Mouse (Mus musculus) gastrocnemius, postnatal 4 days (tissue): Measurements from ENCODE around the gene Hnrnpd. TPM values are rescaled to one million over a fixed set of nuclear protein-coding genes. Genes with fewer than 3 reads are reported as not detected.

Experiments
- DNase-seq, 2 experiments: peaks; one replicate each; pipeline ENCODE4 v3.0.0; 2021 to 2022; ENCODE audit warnings: low spot score in 2 of 2, mixed read lengths in 2 of 2
- total RNA-seq, 2 experiments: library from RNA; stranded (reverse); gene quantifications; 2 replicates each; pipeline ENCODE4 v1.2.3; 2021

Gene Hnrnpd
- total RNA-seq, 2 experiments from 2014 or later = 214 to 238 TPM

DNA sequence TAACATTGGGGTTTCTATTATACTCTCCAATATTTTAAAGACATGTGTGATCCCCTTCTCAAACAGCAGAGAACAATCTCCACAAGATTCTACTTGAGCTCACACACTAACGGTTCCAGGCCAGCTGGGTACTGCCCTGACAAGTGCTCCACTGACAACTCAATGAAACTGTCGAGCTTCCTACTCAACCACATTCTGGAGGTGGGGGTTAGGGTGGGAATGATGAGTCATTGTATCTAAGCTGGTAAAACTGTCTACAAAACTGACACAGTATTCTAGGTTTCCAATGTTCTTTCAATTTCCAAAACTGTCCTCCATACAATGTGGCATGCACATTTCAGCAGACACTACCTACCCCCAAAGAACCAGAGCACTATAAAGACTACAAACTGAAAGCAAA, 4.8 kb downstream of the Hnrnpd start:
- DNase-seq = no peak

- DNase-seq = no peak
Measured at GRCm38 (mm10) chr5:99959960-99960359, 18.8 kb downstream of the Hnrnpd start.

GRCm38 (mm10) chr5:99959236-99959936, 19.4 kb downstream of the Hnrnpd start:
- no peak for DNase-seq

- DNase-seq = no peak
Measured at GRCm38 (mm10) chr5:99958666-99959065, 20.1 kb downstream of the Hnrnpd start.

GRCm38 (mm10) chr5:99953883-99954282, 24.9 kb downstream of the Hnrnpd start:
- DNase-seq = no peak

GRCm38 (mm10) chr5:99952513-99952912, 26.2 kb downstream of the Hnrnpd start:
- no peak for DNase-seq

GRCm38 (mm10) chr5:99941776-99942502, 36.8 kb downstream of the Hnrnpd start:
- DNase-seq = no peak

DNA sequence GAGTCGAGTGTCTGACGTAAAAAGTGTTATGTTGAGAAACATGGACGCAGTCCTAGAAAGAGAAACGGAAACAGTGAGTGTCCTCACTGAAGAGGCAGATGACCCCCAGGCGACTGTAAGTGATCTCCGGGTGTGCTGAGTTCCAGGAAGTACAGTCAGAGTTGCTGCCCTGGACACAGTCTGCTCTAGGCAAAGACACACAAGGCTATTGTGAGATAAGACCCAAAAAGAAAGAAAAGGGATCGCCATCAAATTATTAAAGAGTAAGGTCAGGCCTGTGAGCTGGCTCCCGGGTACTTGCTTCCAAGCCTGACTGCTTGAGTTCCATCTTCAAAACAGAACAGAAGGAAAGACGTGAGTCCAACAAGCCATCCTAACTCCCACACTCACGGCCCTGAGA, 37.5 kb downstream of the Hnrnpd start:
- no peak for DNase-seq

DNA sequence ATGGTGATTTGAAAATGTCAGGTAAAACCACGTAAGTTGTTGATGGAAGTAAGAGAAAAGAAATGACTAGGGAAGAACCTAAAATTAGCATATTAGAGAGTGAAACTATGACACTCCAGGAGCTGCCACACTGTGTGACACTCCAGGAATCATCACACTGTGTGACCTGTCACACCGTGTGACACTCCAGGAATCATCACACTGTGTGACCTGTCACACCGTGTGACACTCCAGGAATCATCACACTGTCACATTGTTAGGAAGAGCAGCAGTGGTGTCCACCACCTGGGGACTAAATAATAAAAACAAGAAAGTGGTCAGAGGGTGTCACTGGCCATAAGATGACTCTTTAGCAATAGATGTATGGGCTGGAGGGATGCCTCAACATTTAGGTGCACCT, 39.3 kb downstream of the Hnrnpd start:
- no peak for DNase-seq

- DNase-seq = no peak
Measured at GRCm38 (mm10) chr5:99931910-99932309, 46.8 kb downstream of the Hnrnpd start.

- peak in 1 of 2 experiments; percentile 23 for DNase-seq
Measured at GRCm38 (mm10) chr5:99927951-99928350, 50.8 kb downstream of the Hnrnpd start.

DNA sequence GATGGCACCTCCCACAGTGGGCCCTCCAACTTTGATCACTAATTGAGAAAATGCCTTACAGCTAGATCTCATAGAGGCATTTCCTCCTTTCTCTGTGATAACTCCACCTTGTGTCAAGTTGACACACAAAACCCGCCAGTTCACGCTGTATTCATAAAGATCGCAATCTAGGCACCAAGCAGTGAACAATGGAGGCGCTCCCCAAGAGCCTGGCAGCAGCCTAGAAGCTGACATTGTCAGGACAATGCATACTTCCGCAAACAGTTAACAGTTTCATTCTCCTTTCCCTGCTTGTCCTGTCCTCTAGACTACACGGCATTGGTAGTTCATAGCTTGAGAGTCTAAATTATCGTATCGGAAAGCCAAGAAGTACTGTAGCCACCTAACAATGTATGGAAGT, 56.7 kb downstream of the Hnrnpd start:
- no peak for DNase-seq

DNA sequence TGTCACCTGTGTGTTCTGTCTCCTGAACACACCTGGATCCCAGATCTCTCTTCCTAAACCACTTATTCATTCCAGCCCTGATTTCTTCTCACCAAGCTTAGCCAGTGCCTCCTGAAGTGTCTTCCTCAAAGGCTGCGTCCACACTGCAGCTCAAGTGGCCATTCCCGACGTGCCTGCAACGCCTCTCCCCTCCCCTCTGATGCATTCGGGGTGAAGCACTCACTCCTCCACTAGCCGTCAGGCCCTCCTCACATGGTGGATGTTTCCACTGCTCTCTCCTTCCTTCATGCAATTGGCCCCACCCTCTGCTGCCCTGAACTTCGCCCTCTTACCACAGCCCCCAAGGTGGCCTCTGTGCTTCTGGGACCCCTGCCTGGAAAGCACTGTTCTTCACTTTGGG, 63.2 kb downstream of the Hnrnpd start:
- no peak for DNase-seq

- DNase-seq = peak; percentile 90 to 95
Measured at GRCm38 (mm10) chr5:99906181-99906956, 72.4 kb downstream of the Hnrnpd start, which contains the start of gene Vamp9. Vamp9 (plus strand) TSS chr5:99906254.

Other genes starting within 250 kb of the Hnrnpd start
- gene Rasgef1b, start 249.9 kb downstream of the Hnrnpd start, total RNA-seq = 1 to 10 TPM; 3.2 to 3.6 TPM
- gene Vamp9, start 72.7 kb downstream of the Hnrnpd start, total RNA-seq = under 1 TPM in 1 of 2 experiments, not detected in 1; 0.41 TPM
- 1 to 10 TPM; 2.6 to 2.8 TPM for gene 4930524J08Rik, start 123 bp upstream of the Hnrnpd start, total RNA-seq
- gene Hnrnpdl, start 60.7 kb upstream of the Hnrnpd start, total RNA-seq = 100 to 1,000 TPM; 116 to 132 TPM
- gene Enoph1, start 61.0 kb upstream of the Hnrnpd start, total RNA-seq = 10 to 100 TPM; 13.9 to 14.7 TPM
- 1 to 10 TPM; 5.1 to 5.7 TPM for gene Tmem150c, start 180.9 kb upstream of the Hnrnpd start, total RNA-seq